Mouse (Mus musculus) intestine, embryonic 14.5 days (tissue): ENCODE measurements at regions not wholly inside any gene's neighbourhood (a gene's known extent, or its start where the extent isn't known, plus 50 kb on each side); places are given as distances from the start of the nearest gene placed in this dataset.

Experiments used
- ATAC-seq: fragments of 200-750 bp; cut with Nextera tagmentation; replicated peaks from 2 replicates; pipeline ENCODE4 v1.8.0; 2017; ENCODE audit warnings: low read depth, moderate number of reproducible peaks, moderate TSS enrichment, moderate library complexity; ENCODE audit not compliant: low FRiP score, low TSS enrichment
- DNase-seq: peaks from one replicate; pipeline ENCODE4 v3.0.0-alpha.2; 2018; ENCODE audit warnings: low spot score
- H3K27ac ChIP-seq: fragments of 300-500 bp; sonication (generic); 2 replicates; pipeline ENCODE4 v1.5.1; 2014; ENCODE audit warnings: low read depth, mild to moderate bottlenecking, control low read depth
- H3K27me3 ChIP-seq: fragments of 300-500 bp; sonication (generic); replicated peaks from 2 replicates; pipeline ENCODE4 v1.6.1; 2014; ENCODE audit warnings: low read length, control low read depth; ENCODE audit not compliant: control insufficient read depth, insufficient read depth
- H3K36me3 ChIP-seq: fragments of 300-500 bp; sonication (generic); 2 replicates; pipeline ENCODE4 v1.6.1; 2014; ENCODE audit warnings: low read length, control low read depth; ENCODE audit not compliant: control insufficient read depth, insufficient read depth
- H3K4me1 ChIP-seq: fragments of 300-500 bp; sonication (generic); replicated peaks from 2 replicates; pipeline ENCODE4 v1.6.1; 2014; ENCODE audit warnings: low read length, control low read depth, mixed read lengths; ENCODE audit not compliant: control insufficient read depth, insufficient read depth
- H3K4me2 ChIP-seq: fragments of 300-500 bp; sonication (generic); 2 replicates; pipeline ENCODE4 v1.6.1; 2014; ENCODE audit warnings: low read length
- H3K4me3 ChIP-seq: fragments of 300-500 bp; sonication (generic); 2 replicates; pipeline ENCODE4 v1.5.1; 2014; ENCODE audit warnings: low read depth, low read length, control low read depth, mixed read lengths
- H3K9ac ChIP-seq: fragments of 300-500 bp; sonication (generic); 2 replicates; pipeline ENCODE4 v1.6.1; 2014; ENCODE audit warnings: mild to moderate bottlenecking, low read length
- H3K9me3 ChIP-seq: fragments of 300-500 bp; sonication (generic); 2 replicates; pipeline ENCODE4 v1.6.1; 2016; ENCODE audit warnings: low read length, control low read depth; ENCODE audit not compliant: control insufficient read depth
- WGBS: fragments of 180-500 bp; shearing (Covaris S2); extraction: QIAGEN DNeasy Blood & Tissue Kit; methylation state at CpG from one replicate; pipeline ENCODE4 v1.1.7; 2014; 5-methylcytosine and 5-hydroxymethylcytosine counted together

- no peaks in the 10 kb centered on the region for H3K27me3 ChIP-seq
- no peak overlapping the region for H3K9ac ChIP-seq
- H3K4me3 ChIP-seq: no peak overlapping the region
- no peak for ATAC-seq
- H3K36me3 ChIP-seq: no peaks in the 10 kb centered on the region
- H3K4me2 ChIP-seq: no peak overlapping the region
- no peak for DNase-seq
- H3K27ac ChIP-seq: no peak overlapping the region
- H3K4me1 ChIP-seq: no peaks in the 10 kb centered on the region
- 70% methylated on average over 7 of the region's 7 CpGs for WGBS
- H3K9me3 ChIP-seq: no peaks in the 10 kb centered on the region
Measured at GRCm38 (mm10) chr4:23832385-23833164, 663.7 kb upstream of the Mms22l start.

- no peaks in the 10 kb centered on the region for H3K9me3 ChIP-seq
- H3K9ac ChIP-seq: no peak overlapping the region
- ATAC-seq: no peak
- H3K27ac ChIP-seq: no peak overlapping the region
- no peaks in the 10 kb centered on the region for H3K36me3 ChIP-seq
- H3K27me3 ChIP-seq: no peaks in the 10 kb centered on the region
- DNase-seq: no peak
- no peak overlapping the region for H3K4me2 ChIP-seq
- WGBS: 84% methylated on average over 4 of the region's 4 CpGs
- no peak overlapping the region for H3K4me3 ChIP-seq
- no peaks in the 10 kb centered on the region for H3K4me1 ChIP-seq
Measured at GRCm38 (mm10) chr4:23843609-23844287, 652.5 kb upstream of the Mms22l start.

DNA sequence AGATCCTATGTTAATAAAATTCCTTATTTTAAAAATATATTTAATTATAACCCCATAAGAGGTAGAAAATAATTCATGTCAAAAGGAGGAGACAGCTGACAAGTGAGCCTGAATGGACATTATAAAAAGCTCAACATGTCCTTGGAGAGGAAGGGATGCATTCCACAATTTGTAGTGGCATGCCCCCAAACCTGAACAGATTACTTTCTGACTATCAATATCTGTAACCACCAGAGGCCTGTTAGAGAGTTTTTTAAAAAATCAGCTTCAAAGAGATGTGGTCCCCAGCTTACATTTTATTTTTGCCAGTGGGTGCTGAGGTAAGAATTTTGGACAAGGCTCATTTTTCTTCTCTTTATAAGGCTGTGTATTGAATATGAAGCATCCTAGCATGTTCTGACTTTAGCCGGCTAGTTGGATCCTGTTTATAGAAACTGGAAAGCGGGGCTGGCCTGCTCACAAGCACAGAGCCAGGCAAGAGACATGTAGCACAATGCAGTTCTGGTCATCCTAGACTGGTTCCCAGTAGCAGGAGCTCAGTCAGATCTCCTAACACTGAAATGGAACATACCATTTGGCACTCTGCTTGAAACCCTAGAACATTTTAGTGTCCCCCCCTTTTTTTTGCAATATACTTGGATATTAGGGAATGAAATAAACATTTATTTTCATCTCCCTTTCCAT, 651.8 kb upstream of the Mms22l start:
- Histone ChIP-seq H3K36me3 (no peaks in the 10 kb centered on the region), H3K9ac (no peak overlapping the region), H3K9me3 (no peaks in the 10 kb centered on the region), H3K4me1 (no peaks in the 10 kb centered on the region), H3K4me3 (no peak overlapping the region), H3K27me3 (no peaks in the 10 kb centered on the region), H3K27ac (no peak overlapping the region), H3K4me2 (no peak overlapping the region)
- 71% methylated on average over 2 of the region's 2 CpGs for WGBS
- DNase-seq: no peak
- ATAC-seq: no peak

DNA sequence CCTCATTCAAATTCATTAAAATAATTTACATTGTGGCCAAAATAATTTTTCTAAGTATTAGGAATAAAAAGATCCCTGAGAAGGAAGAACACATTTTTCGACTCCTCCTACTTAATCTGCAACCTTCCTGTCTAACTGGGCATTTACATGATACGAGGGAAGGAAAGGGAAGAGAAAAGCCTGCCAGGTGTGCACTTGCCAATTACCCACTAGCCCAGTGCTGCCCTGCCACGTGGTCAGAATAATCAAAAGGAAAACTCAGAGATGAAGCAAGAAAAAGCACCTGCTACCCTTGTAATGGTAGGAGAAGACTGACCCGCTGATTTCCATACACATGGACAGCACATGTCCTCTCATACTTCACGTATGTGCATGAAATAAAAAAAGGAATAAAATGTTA, 651.0 kb upstream of the Mms22l start:
- 71% methylated on average over 5 of the region's 5 CpGs for WGBS
- H3K9me3 ChIP-seq: no peaks in the 10 kb centered on the region
- H3K4me3 ChIP-seq: no peak overlapping the region
- no peak overlapping the region for H3K9ac ChIP-seq
- no peak for ATAC-seq
- H3K4me1 ChIP-seq: no peaks in the 10 kb centered on the region
- no peaks in the 10 kb centered on the region for H3K36me3 ChIP-seq
- H3K27ac ChIP-seq: no peak overlapping the region
- no peak overlapping the region for H3K4me2 ChIP-seq
- H3K27me3 ChIP-seq: no peaks in the 10 kb centered on the region
- no peak for DNase-seq

DNA sequence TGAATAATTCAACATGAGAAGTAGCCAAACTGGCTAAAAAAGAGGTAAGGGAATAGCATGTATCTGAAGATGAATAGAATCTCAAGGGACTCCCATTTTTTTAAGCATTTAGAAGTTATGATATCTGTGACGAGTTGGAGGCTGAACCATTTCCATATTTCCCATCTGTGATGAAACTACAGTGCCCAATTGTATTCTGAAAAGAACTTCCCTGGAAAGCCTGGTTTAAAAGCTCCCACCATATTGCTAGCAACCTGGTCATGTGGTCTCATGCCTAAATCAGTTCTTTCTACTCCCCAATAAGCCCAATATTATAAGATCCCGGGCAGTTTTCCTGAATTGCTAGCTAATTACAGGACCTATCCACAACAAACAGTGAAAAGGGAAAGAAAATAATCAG, 645.6 kb upstream of the Mms22l start:
- H3K9ac ChIP-seq: no peak overlapping the region
- no peaks in the 10 kb centered on the region for H3K36me3 ChIP-seq
- H3K4me3 ChIP-seq: no peak overlapping the region
- H3K4me1 ChIP-seq: no peaks in the 10 kb centered on the region
- H3K27me3 ChIP-seq: no peaks in the 10 kb centered on the region
- H3K9me3 ChIP-seq: no peaks in the 10 kb centered on the region
- no peak for DNase-seq
- no peak for ATAC-seq
- 83% methylated on average over 2 of the region's 2 CpGs for WGBS
- H3K27ac ChIP-seq: no peak overlapping the region
- no peak overlapping the region for H3K4me2 ChIP-seq

- no peak for ATAC-seq
- H3K9me3 ChIP-seq: no peaks in the 10 kb centered on the region
- WGBS: 76% methylated on average over 3 of the region's 3 CpGs
Measured at GRCm38 (mm10) chr4:23862437-23862836, 633.8 kb upstream of the Mms22l start.

GRCm38 (mm10) chr4:23880007-23880406, 616.2 kb upstream of the Mms22l start:
- H3K9me3 ChIP-seq: no peaks in the 10 kb centered on the region
- no peaks in the 10 kb centered on the region for H3K27me3 ChIP-seq
- H3K4me1 ChIP-seq: no peaks in the 10 kb centered on the region
- no peak overlapping the region for H3K27ac ChIP-seq
- H3K9ac ChIP-seq: no peak overlapping the region
- DNase-seq (no peak), ATAC-seq (no peak)
- H3K36me3 ChIP-seq: no peaks in the 10 kb centered on the region
- no peak overlapping the region for H3K4me2 ChIP-seq
- whole genome bisulfite sequencing: 81% methylated on average over 7 of the region's 7 CpGs
- no peak overlapping the region for H3K4me3 ChIP-seq

More at GRCm38 (mm10) chr4:23862437-23862836, 633.8 kb upstream of the Mms22l start:
- no peak overlapping the region for H3K4me3 ChIP-seq
- H3K9ac ChIP-seq: no peak overlapping the region
- no peaks in the 10 kb centered on the region for H3K4me1 ChIP-seq
- H3K4me2 ChIP-seq: no peak overlapping the region
- no peak overlapping the region for H3K27ac ChIP-seq
- H3K36me3 ChIP-seq: no peaks in the 10 kb centered on the region
- DNase-seq: no peak
- no peaks in the 10 kb centered on the region for H3K27me3 ChIP-seq

- Histone ChIP-seq H3K27me3 (no peaks in the 10 kb centered on the region), H3K4me2 (no peak overlapping the region), H3K27ac (no peak overlapping the region), H3K4me1 (no peaks in the 10 kb centered on the region), H3K9me3 (no peaks in the 10 kb centered on the region), H3K36me3 (no peaks in the 10 kb centered on the region), H3K9ac (no peak overlapping the region), H3K4me3 (no peak overlapping the region)
- DNase-seq (no peak), ATAC-seq (no peak)
- WGBS: 29% methylated on average over 4 of the region's 4 CpGs
Measured at GRCm38 (mm10) chr4:23913396-23913795, 582.9 kb upstream of the Mms22l start.
